ENCODE assay signal across 17 mouse cellular contexts in the genomic region with DNA sequence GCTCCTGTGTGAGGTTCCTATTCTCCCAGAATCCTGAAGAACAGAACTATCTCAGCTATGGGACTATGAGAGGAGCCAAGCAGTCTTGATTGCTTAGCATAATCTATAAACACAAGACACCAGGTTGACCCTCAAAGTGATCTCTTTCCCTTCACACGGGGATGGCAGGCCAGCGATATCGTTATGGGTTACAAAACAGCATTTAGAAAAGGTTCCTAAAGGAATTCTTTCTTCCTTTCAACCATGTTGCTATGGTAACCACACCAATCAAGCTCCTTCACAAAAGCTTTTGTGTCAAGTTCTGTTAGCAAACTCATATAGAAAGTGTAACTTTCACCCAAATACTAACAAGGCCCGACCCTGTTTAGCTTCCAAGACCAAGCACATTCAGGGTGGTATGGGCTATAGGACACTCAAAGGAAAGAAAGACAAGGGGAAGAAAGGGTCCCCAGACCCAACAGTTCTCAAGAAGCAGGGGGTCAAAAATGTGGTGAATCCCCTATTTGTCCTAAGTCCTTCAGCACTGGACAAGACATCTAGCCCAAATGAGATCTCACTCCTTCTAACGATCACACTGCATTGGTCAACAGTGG.
DNase-seq lines count a peak whose midpoint lies in the region; ATAC-seq and TF ChIP-seq lines count a peak whose summit lies in the region.
"Had no signal": no experiment of that assay in that cellular context is flagged by ENCODE, and none has a peak within 500 bp of the region (broad histone marks: within the 10 kb centered on the region; RNA-seq: fewer than 3 reads in every experiment).

No protein-coding gene starts in this region.

- ATAC-seq in forebrain, embryonic 12.5 days (ENCODE audit: low FRiP score), result peak; percentile 39; the same call in 1 of the 2 replicates
- peak; percentile 58 for ATAC-seq in hindbrain, embryonic 16.5 days
- ATAC-seq in midbrain, postnatal 0 days (ENCODE audit: low FRiP score), result no peak
- ATAC-seq: intestine, embryonic 16.5 days had no signal

- H3K4me2 ChIP-seq in forebrain, embryonic 12.5 days, result no peak overlapping the region
- no peak overlapping the region for H3K4me2 ChIP-seq in hindbrain, embryonic 16.5 days (ENCODE audit: low read length)
- no peak overlapping the region for H3K4me2 ChIP-seq in midbrain, postnatal 0 days (ENCODE audit: low read depth, low read length, poor library complexity, severe bottlenecking)

- no peak for DNase-seq in forebrain, embryonic 10.5 days (ENCODE audit: extremely low spot score, low spot score)
- DNase-seq in embryo, embryonic 11.5 days (ENCODE audit: low read depth, low spot score), result peak; percentile 5
- peak; percentile 40 for DNase-seq in midbrain, postnatal 0 days (ENCODE audit: low spot score)
- no peak for DNase-seq in ovary, postnatal 14 days (ENCODE audit: low spot score)
- DNase-seq in T-cell, adult 2 months (ENCODE audit: low spot score), result no peak
- no peak for DNase-seq in kidney, adult 18-20 months
- DNase-seq: adrenal gland, adult 8-10 months; cerebellum, postnatal 10 days; heart, adult 2 months; kidney, postnatal 25 days; left cerebral cortex, postnatal 4 days; spleen, adult 18-20 months; thymus, postnatal 25 days had no signal

- H3K4me1 ChIP-seq in forebrain, embryonic 12.5 days, result peaks cover 14% of the 10 kb centered on the region
- peaks cover 14% of the 10 kb centered on the region for H3K4me1 ChIP-seq in forebrain, embryonic 10.5 days
- peaks cover 6% of the 10 kb centered on the region; the same call in 1 of the 2 replicates for H3K4me1 ChIP-seq in hindbrain, embryonic 16.5 days (ENCODE audit: control insufficient read depth, insufficient read depth, low read depth, low read length)
- peaks cover 8% of the 10 kb centered on the region; the same call in 1 of the 2 replicates for H3K4me1 ChIP-seq in midbrain, postnatal 0 days (ENCODE audit: insufficient read depth, low read length)

- H3K27me3 ChIP-seq in forebrain, embryonic 12.5 days, result no peaks in the 10 kb centered on the region
- peaks cover 12% of the 10 kb centered on the region for H3K27me3 ChIP-seq in forebrain, embryonic 10.5 days (ENCODE audit: poor library complexity, severe bottlenecking)
- no peaks in the 10 kb centered on the region for H3K27me3 ChIP-seq in hindbrain, embryonic 16.5 days (replicated peaks; ENCODE audit: control insufficient read depth, insufficient read depth, low read length)
- no peaks in the 10 kb centered on the region for H3K27me3 ChIP-seq in midbrain, postnatal 0 days (ENCODE audit: insufficient read depth, low read length)

- H3K27ac ChIP-seq in forebrain, embryonic 12.5 days, result no peak overlapping the region
- no peak overlapping the region for H3K27ac ChIP-seq in forebrain, embryonic 10.5 days
- no peak overlapping the region for H3K27ac ChIP-seq in hindbrain, embryonic 16.5 days (ENCODE audit: low read depth, low read length)
- H3K27ac ChIP-seq in midbrain, postnatal 0 days (ENCODE audit: low read depth, low read length), result peak overlapping the region; percentile 59; the same call in 1 of the 2 replicates
- H3K27ac ChIP-seq: heart, adult 2 months; liver, embryonic 14.5 days had no signal

- H3K4me3 ChIP-seq in forebrain, embryonic 12.5 days (replicated peaks), result no peak overlapping the region
- H3K4me3 ChIP-seq in forebrain, embryonic 10.5 days, result no peak overlapping the region
- no peak overlapping the region for H3K4me3 ChIP-seq in hindbrain, embryonic 16.5 days (ENCODE audit: low read length)
- H3K4me3 ChIP-seq in midbrain, postnatal 0 days (ENCODE audit: low read depth, low read length), result no peak overlapping the region
- H3K4me3 ChIP-seq: heart, adult 2 months had no signal

- no peak overlapping the region for H3K9ac ChIP-seq in forebrain, embryonic 12.5 days
- no peak overlapping the region for H3K9ac ChIP-seq in hindbrain, embryonic 16.5 days (ENCODE audit: low read depth, low read length)
- no peak overlapping the region for H3K9ac ChIP-seq in midbrain, postnatal 0 days (replicated peaks; ENCODE audit: low read length, poor library complexity, severe bottlenecking)
- H3K9ac ChIP-seq: liver, embryonic 14.5 days had no signal

- WGBS in forebrain, embryonic 12.5 days, result 18% methylated on average over 5 of the region's 5 CpGs
- WGBS in forebrain, embryonic 10.5 days, result 30% methylated on average over 5 of the region's 5 CpGs
- 21% methylated on average over 5 of the region's 5 CpGs for WGBS in hindbrain, embryonic 16.5 days
- WGBS in midbrain, postnatal 0 days, result 19% methylated on average over 5 of the region's 5 CpGs

- no peaks in the 10 kb centered on the region for H3K9me3 ChIP-seq in forebrain, embryonic 12.5 days
- no peaks in the 10 kb centered on the region for H3K9me3 ChIP-seq in forebrain, embryonic 10.5 days
- H3K9me3 ChIP-seq in hindbrain, embryonic 16.5 days (ENCODE audit: control insufficient read depth, low read length), result no peaks in the 10 kb centered on the region
- no peaks in the 10 kb centered on the region for H3K9me3 ChIP-seq in midbrain, postnatal 0 days (ENCODE audit: low read length)

- no peaks in the 10 kb centered on the region for H3K36me3 ChIP-seq in forebrain, embryonic 12.5 days (replicated peaks)
- no peaks in the 10 kb centered on the region for H3K36me3 ChIP-seq in forebrain, embryonic 10.5 days (replicated peaks)
- no peaks in the 10 kb centered on the region for H3K36me3 ChIP-seq in hindbrain, embryonic 16.5 days (ENCODE audit: control insufficient read depth, insufficient read depth, low read length)
- H3K36me3 ChIP-seq in midbrain, postnatal 0 days (ENCODE audit: insufficient read depth, low read length), result no peaks in the 10 kb centered on the region

- TF ChIP-seq CTCF in midbrain, postnatal 0 days (IDR thresholded peaks at IDR 0.05), result no peak

Comparison
In these comparisons a context has a peak if more than half of its experiments do, and no peak if none do; other contexts are left out.
1. DNase-seq: peak in embryo, embryonic 11.5 days (single experiment) and midbrain, postnatal 0 days (single experiment); none in forebrain, embryonic 10.5 days (single experiment), ovary, postnatal 14 days (single experiment), T-cell, adult 2 months (single experiment) and kidney, adult 18-20 months (single experiment).